Mouse (Mus musculus) urinary bladder, postnatal 36 days (tissue): ENCODE data around the gene Itgb4.
"Not testable (repeated sequence)": the region's sequence is repeated elsewhere in the genome, so short reads cannot be mapped to it uniquely, and the experiment has no call there.

Experiments
- DNase-seq, 2 experiments: peaks; one replicate each; pipeline ENCODE4 v3.0.0; 2022; ENCODE audit warnings: low spot score in 2 of 2, mixed read lengths in 1 of 2

The Itgb4 gene

DNA sequence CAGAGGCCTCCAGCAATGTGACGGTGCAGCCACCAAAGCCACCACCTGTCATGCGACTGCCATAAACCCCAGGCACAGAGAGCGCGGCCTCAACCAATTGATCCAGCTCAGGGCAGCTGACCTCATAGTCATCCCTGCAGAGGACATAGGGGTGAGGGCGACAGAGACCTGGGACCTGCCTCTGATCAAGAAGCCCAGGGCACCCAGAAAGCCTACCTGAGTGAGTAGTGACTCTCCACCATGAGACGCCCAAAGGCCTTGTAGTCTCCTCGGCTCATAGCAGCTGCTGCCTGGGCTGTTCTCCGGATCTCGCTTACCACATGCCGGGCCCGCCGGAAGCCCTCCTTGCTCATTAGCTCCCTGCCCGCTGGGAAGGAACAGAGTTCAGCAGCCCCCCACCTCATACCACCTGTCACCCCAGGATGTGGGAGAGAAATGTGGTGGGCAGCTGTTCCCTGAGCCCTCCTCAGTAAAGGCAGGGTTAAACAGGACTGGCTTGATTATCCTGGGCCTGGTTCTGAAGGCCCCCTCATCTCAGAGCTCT lies 34.4 kb downstream of the Itgb4 start:
- DNase-seq = no peak

DNA sequence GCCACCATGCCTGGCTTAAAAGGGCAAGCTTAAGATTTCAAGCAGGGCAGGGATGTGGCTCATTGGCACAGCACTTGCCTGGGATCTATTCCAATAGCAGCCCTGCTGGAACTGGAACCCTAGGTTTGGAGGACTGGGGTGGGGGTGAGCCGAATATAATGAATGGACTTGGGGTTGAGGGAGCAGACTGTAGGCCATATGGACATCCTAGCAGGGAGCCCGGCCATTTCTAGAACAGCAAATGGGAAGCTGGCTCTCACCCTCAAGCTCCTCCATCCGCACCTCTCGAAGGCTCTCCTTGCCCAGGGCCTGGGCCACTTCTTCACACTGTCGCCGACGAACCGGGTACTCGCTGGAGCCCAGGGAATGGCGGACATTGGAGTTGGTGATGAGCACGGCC lies 35.2 kb downstream of the Itgb4 start:
- no peak for DNase-seq

DNA sequence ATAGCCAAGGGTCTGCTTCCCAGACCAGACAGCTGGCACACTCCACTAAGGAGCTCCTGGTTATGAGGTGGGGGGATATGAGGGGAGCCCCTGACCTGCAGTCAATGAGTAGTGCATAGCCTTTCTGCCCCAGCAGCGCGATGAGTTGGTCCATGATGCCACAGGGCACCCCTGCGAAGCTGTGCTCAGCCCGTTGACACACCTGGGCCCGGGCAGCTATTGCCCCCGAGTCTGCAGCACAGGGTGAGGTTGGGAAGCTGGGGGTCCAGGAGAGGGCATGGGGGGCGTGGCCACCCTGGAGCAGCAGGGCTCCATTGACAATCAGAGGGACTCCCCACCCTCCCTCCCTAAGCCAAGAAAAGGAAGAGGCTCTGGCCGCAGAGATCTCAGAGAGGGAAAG lies 35.6 kb downstream of the Itgb4 start:
- no peak for DNase-seq

DNA sequence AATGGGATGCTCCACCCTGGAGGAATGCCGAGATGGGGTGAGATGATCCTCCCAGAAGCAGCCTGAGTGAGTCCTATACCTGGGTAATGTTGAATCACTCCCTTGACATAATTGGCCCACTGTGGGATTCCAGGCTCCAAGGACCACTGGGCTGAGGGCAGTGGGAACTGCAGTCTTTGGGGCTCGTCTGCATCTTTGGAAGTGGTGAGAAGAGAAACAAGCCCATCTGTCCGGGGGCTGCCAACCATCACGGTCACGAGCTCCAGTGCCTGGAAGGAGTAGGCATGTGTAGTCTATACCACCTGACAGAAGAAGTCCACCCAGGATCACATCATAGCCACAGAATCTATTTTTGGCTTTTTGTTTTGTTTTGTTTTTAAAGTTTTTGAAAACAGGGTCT lies 36.4 kb downstream of the Itgb4 start:
- no peak for DNase-seq

DNA sequence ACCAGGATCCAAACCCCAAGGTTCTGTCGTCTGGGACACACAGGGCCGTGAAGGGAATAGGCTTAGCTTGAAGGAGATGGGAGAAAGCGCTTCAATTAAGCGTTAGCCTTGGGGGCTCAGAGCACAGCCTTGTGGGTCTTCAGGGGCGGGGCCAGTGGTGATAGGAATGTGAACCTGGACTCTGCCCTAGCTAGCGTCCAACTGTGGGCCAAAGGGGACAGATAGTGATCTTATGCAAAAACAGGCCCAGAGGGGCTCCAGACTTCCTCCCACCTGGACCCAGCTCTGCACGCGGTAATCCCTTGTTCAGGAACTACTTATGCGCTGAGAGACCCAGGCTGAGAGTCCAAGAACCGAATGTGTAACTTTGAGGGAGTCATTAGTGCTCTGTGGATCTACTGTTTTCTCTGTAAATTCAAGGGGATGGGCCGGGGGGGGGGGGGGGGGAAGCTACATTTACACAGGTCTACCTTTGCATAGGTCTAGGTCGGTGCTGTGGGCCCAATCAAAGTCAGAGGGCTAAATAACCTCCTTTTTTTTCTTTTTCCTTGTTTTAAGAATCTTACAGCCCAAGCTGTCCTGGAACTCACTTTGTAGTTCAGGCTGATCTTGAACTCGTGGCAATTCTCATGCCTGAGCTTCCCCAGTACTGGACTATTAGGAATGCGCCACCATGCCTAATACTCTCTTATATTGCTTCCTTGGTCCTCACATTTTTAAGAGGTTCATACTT lies 37.2 kb downstream of the Itgb4 start:
- no peak for DNase-seq

DNA sequence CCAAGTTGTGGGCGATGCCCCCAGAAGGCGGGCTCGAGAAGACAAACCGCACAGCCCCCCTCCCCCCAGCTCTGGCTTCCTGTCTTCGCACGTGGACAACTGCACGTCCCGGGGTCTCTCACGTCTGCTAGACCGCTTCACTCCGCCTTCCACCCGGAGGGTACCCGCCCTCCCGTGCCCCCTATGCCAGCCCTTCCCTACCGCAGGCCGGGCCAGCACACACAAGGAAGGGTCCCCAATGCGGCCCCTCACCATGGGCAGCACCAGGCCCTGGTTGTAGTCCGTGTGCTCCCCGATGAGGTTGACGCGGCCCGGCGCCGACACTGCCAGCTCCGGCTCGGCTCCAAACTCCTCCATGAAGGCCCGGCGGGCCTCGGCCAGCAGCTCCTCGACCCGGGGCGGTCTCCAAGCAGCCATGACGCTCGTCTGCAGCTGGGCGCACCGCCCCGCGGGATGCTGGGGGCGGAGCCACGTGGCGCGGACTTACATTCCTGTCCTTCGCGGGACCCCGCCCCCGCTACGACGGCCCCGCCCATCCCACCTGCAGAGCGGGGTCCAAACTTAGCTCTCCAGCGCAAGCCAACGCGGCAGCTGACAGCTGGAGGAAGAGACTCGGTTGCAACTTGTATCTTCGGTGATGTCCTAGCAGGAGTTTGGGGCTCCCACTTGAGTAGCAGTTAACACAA lies 37.9 kb downstream of the Itgb4 start, which contains the start of gene Galk1:
TSS of gene Galk1 (minus strand) at position 458 of the 686 bp plus-strand sequence.
- peak; percentile 85 to 88 for DNase-seq

DNA sequence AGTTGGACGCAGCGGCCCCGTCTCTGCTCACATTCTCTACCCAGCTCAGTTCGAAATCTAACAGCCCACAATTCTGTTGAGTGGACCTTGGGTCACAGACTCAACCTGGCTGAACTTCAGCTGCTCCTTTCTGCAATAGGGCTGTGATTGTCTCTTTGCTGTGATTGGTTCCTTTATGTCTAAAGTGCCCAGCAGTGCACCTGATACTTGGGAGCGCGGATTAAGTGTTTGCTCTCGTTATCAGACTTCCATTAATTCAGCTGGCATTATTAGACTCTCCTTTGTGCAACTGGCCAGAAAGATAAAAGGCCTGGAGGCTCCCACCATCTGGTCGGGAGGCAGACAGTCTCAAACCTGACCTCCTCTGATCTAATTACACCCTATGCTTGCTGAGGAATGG lies 40.3 kb downstream of the Itgb4 start:
- DNase-seq = no peak

DNA sequence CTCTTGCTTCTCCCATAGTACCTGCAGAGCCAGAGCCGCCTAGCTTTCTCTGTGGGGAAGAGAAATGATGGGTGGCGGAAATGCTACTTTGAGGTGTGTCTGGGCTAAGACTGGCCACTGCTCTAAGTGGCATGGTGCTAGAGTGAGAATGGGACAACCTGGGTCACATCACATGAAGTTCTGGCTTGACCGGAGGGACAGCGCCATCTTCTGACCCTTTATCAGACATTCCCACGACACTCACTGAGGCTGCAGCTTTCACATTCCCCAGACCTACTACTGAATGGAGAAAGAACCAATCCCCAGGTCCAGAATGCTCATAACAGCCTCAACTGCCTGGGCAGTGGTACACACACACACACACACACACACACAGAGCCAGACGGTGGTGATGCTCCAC lies 43.6 kb downstream of the Itgb4 start:
- DNase-seq = peak in 1 of 2 experiments; percentile 38

DNA sequence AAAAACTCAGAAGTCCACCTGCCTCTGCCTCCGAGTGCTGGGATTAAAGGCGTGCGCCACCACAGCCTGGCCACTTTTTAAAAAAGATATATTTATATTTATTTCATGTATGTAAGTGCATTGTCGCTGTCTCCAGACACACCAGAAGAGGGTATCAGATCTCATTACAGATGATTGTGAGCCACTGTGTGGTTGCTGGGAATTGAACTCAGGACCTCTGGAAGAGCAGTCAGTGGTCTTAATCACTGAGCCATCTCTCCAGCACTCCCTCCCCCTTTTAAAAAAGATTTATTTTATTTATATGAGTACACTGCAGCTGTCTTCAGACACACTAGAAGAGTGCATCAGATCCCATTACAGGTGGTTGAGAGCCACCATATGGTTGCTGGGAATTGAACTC lies 44.4 kb downstream of the Itgb4 start:
- not testable (repeated sequence) for DNase-seq

DNA sequence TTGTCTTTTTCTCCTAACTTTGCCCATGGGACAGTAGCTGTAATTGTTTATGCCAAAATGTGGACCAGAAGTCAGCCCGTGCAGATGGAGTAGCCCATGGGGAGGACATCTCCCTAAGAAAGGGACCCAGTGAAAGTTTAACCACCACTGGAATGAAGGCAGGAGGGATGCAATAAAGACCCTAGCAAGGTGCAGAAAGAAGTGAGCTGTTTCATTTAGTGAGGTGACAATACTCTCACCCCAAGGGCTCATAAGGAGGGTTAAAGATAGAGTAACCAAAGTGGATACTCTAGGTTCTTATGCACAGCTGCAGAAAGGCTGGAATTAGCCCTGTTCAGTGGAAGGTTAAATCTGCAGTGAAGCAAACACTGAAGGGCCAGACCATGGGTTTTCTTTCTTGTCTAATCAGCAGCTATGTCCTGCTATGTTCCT lies 44.9 kb downstream of the Itgb4 start:
- no peak for DNase-seq

DNA sequence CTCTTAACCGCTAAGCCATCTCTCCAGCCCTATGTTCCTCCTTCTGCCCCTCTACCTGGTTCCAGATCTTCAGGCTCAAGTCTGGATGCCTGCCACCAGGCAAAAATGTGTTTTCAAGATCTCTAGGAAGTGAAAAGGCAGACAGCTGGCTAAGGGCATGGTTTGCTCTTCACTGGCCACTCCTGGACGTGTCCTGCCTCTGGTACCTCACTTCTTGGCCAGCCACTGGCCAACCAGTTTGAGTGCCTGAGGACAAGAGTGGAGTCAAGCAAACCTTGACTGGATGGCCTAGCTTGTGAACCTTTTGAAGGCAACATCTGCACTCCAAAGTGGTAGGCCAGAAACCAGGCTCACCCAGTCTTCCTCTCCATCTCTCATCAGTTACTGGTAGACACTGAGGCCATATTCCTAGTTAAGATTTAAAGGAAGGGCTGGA lies 45.5 kb downstream of the Itgb4 start:
- no peak for DNase-seq

DNA sequence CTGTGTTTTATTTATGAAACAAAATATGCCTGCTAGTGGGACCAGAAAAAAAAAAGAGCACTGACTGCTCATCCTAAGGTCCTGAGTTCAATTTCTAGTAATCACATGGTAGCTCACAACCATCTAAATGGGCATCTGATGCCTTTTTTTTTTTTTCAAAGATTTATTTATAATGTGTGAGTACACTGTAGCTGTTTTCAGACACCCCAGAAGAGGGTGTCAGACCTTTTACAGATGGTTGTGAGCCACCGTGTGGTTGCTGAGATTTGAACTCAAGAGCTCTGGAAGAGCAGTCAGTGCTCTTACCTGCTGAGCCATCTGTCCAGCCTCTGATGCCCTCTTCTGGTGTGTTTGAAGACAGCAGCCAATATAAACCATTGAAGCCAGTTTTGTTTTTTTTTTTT lies 46.0 kb downstream of the Itgb4 start:
- DNase-seq = no peak

DNA sequence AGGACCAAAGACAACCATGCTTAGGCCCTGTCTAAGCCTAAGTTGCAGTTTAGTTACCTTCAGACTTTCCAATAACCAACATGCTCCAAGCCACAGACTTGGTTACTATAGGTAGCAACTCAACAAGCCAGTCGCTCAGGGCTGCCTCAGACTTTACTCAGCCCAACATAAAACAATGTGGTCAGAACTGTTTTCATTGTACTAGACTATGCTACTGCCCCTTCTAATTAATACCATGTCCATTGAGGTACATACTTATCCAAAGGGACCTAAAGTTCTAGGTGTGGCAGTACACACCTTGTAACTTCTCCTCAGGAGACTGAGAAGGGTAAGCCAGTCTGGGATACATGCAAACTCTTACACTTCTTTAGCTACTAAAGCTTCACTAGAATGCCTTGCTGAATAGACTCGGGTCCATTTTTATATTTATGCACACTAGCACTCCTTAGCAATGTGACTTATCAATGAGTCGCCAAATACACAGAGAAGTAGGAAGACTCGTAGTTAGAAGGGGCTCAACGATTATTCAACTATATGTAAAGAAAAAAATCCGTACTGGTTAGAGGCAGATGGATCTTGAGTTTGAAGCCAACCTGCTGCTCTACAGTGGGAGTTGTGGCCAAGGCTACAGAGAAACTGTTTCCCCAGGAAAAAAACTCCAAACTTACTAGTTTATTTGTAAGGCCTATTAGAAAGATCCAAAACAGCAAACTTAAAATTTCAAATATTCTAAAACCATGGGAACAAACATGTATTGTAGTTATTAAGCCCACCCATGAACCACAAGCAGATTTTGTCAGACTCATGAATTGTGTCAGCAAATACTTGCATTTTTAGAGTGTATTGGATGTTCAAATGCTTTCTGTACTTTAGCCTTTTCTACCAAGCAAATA lies 47.1 kb downstream of the Itgb4 start:
- no peak for DNase-seq

DNA sequence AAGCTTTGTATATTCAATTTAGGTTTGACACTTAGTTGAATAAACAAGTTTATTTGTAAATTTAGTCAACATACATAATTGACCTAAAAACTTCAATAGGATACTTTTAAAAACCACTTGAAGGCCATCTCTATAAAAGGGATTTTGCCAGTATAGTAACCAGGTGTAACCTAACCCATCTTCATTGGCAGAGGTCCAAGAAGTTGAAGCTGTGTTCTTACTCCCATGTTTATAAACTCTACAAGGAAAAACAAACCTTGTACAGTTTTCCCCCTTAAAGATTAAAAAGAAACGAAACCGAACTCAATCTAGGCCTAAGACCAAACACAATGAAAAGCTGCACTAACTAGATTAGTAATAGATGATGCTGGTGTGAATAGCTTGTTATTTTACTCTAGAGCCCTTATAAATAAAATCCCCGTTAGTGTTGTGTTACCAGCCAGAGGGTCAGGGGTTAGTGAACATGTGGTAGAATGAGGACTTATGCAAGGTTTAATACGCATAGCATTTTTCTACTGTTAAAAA lies 47.8 kb downstream of the Itgb4 start:
- DNase-seq = no peak

DNA sequence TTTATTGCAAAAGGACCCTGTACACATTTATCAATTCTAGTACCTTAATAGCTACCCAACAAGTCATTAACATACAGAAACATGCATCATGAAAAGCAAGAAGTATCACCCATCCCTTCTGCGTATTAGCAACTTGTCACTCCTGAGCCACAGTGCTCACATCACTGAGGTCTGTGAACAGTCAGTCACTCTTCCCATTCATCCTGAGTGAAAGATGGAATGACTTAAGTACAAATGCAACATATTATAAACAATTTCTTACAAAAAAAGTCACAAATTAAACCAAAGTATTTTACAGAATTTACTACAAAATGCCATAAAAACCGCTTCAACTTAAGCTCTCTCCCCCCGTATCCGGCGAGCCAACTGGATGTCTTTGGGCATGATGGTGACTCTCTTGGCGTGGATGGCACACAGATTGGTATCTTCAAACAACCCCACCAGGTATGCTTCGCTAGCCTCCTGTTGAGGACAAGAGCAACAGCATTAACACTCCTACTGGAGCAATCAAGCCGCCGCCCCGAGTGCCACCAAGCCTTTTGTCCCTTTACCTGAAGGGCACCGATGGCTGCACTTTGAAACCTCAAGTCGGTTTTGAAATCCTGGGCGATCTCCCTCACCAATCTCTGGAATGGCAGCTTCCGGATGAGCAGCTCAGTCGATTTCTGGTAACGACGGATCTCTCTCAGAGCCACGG lies 48.7 kb downstream of the Itgb4 start:
- DNase-seq = not testable (repeated sequence)

DNA sequence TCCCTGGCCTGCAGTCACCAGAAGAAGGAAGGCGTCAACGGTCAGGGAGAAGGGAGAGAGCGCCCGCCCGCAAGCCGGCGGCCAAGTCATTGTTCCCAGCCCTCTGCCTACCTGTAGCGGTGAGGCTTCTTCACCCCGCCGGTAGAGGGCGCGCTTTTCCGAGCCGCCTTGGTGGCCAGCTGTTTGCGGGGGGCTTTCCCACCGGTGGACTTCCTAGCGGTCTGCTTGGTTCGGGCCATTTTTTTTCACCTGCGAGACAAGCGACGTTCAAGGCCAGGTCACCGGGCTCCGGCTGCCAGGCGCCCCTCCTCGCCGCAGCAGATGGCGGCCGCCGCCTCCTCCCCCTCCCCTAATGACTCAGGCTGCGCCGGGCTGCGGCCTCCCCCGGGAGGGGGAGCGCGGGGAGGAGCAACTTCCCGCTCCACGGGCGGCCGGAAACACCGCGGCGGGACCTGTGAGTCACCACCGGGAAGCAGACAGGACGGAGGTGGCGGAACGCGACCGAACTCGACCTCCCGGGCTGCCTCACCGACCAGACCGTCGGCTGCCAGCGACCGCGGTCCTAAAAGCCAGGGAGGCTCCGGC lies 49.4 kb downstream of the Itgb4 start:
- peak; percentile 75 to 85 for DNase-seq

DNA sequence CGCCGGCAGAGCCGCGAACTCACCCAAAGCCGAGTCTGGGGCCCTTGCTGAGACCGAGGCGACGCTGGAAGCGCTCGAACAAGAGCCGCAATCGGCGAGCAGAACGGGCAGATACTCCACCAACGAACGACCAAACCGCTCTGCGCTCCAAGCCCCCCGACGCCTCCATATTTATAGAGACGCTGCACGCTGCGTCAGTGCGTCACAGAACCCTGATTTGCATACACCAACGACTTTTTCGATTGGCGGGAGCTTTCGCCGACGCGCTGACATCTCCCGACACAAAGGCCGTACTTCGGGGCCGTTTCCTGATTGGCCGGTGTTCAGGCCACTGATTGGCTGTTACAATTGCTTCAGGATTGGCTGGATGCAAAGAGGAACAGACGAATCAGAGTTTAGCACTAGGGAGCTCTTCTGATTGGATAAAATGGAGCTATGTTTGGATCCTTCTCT lies 49.9 kb downstream of the Itgb4 start:
- peak; percentile 91 to 96 for DNase-seq

DNA sequence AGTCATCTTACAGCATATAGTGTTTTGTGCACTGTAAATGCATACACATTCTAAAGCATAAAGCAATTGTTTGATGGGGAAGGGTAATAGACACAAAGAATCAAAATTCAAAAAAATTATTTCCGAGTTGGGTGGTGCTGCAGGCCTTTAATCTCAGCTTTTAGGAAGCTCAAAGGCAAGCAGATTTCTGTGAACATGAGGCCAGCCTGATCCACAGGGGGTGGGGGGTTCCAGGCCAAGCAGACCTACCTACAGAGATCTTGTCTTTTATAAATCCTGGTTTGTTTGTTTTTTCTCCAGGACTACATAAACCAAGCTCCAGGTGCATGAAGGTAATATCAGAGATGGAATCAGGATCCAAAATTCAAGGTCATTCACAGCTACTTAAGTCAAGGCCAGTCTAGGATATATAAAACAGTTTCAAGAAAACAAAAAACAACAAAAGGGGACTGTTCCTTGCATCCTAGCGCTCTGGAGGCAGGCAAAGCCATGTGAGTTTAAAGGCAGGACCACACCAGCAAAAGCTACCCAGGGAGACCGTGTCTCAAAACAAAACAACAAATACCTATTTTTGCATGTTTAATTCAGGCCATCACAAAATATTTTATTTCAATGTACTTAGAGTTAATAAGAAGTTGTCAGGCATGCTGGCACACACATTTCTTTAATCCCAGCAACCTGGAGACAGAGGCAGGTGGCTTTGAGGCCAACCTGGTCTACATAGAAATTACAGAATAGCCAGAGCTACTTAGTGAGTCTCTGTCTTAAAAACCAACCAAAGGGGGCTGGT lies 50.7 kb downstream of the Itgb4 start:
- no peak for DNase-seq

DNA sequence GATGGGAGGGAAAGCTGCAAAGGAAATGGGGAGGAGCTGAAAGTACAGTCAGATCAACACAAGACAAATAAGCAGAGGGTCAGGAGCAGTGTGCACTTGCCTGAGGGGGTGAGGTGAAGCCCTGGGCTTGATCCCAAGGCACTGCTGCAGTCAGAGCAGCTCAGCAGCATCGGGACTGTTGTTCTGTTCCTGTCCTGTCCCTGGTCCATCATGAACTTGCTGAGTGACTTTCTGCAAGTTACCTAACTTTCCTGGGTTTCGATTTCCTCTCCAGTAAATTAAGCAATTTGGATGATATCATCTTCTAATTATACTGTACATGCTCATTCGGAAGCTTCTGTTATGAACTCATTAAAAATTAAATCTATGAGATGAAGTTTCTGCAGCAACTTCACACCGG lies 53.2 kb downstream of the Itgb4 start, which contains the start of gene H3f3b:
TSS of gene H3f3b (minus strand) at position 207 of the 400 bp plus-strand sequence.
- DNase-seq = no peak
